Mouse (Mus musculus): ENCODE data around the gene Car5a. TPM values are rescaled to one million over a fixed set of nuclear protein-coding genes. Genes with fewer than 3 reads are reported as not detected.

Gene Car5a
- total RNA-seq, 2 experiments from 2014 or later: 0.29 TPM; not detected in 1

DNA sequence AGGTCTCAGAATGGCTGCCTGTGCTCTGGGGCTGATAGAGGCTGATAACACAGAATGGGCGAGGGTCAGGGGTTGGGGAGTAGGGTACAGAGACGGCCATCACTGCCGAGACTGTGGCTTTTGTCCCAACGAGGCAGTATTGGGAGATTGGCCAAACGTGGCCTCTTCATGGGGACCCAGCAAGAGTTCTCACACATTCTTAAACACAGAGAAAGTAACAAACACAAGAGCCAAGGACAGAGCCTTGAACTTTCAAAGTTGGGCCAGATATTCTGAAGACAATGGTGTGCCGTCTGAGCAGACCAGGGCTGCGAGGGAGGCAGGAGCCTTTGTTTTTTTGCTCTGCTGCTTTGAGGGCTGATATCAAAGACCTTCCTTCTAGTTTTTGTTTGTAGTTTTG is 32.7 kb downstream of the Car5a start:
- intact Hi-C loops (cut with DNase I): no loop called here

DNA sequence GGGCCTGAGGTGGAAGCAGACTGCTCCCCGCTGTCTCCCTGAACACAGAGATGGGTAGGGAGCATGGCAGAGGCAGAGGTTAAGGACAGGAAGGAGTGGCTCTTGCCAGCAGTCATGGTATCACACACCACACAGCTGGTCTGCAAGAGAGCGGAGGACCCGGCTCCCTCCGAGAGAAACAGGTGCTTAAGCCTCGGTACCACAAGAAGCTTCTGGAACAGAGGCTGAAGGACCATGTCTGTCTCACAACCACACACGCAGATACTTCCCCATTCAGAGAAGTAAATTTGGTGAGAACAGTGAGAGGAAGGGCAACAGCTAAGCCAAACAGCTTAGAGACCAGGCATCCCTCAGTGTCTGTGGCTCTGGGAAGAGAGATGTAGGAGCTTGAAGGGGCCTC is 33.3 kb downstream of the Car5a start:
- no peak for DNase-seq (ENCODE audit: low spot score in 2 of 2)
- intact Hi-C loops (cut with DNase I): no loop called here

More for the DNA sequence above, 32.7 kb downstream of the Car5a start:
- DNase-seq (ENCODE audit: low spot score in 2 of 2): no peak

DNA sequence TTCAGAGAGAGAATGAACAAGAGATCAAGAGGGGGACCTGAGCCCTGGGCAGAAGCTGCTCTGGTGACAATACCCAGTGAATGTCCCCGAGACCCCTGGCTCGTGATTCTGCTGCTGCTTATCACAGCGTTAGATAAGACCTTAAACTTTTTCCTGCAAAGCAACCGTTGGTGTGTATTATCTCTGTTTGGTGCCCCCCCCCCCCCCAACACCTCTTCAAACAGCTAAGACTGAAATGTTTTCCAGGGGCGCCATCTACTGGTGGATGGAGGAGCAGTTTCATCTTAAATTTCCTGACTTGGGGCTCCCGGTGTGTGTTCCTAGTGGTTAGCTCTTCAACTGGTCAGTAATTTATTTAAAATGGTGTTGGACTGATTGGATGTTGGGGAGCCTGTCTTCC is 35.0 kb downstream of the Car5a start:
- intact Hi-C loops (cut with DNase I): loop anchor here (1.0 to 2.0 kb wide), 2 partner anchors 35 to 58 kb away; no protein-coding TSS in a partner anchor

DNA sequence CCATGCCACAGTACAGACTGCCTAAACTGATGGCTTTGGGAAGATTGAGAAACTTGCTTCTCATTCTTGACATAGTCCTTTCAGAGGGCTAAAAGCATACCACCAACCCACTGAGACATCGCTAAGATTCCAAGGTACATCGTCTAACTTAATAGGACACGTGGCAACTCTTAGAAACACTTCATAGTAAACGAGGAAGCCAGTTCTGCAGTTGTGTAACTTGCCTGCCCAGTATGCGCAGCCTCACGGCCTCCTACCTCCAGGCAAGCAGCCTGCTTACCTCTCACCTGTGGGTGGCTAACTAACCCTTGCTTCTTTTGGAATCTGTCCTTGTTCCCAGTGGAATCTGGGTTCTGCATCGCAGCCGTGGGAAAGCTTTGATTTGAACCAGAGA is 35.6 kb downstream of the Car5a start:
- intact Hi-C loops (cut with DNase I): loop anchor here (1.0 to 2.0 kb wide), 2 partner anchors 34 to 58 kb away; no protein-coding TSS in a partner anchor
- DNase-seq (ENCODE audit: low spot score in 2 of 2): no peak

More for the DNA sequence above, 35.0 kb downstream of the Car5a start:
- DNase-seq (ENCODE audit: low spot score in 2 of 2): peak; percentile 83 to 89

DNA sequence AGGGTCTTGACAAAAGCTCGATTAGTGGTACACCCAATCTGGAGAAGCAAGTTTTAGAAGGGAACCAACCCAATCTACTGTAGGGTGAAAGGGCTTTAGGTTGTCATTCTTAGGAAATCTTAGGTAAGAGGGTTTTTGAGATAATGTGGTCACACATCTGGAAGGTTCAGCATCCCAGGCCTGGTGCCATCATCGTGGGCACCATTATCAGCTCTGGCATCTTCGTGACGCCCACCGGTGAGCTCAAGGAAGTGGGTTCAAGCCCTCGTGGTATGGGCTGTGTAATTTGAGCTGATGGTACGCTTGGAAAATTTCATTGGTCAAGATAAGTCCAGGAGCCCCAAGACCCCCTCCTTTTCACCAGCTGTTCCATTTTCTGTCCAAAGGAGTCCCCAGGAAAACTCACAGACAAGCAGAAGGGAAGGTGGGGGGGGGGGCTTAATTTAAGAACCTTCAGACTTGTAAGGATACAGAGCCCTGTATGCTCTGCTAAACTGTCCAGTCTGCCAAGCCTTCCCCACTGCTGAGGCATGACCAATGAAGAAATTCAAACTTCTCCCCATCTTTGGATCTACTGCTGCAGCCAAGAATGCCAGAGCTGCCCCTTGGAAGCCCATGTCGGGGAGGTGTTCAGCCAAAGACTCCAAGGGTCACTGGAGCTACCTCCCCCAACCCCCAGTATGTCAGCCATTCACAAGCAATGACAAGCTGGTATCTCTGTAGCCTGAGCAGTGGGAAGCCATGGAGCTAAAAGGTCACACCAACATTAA is 36.1 kb downstream of the Car5a start:
- DNase-seq (ENCODE audit: low spot score in 2 of 2): no peak
- intact Hi-C loops (cut with DNase I): loop anchor here (1.0 to 2.0 kb wide), 2 partner anchors 34 to 57 kb away; no protein-coding TSS in a partner anchor

DNA sequence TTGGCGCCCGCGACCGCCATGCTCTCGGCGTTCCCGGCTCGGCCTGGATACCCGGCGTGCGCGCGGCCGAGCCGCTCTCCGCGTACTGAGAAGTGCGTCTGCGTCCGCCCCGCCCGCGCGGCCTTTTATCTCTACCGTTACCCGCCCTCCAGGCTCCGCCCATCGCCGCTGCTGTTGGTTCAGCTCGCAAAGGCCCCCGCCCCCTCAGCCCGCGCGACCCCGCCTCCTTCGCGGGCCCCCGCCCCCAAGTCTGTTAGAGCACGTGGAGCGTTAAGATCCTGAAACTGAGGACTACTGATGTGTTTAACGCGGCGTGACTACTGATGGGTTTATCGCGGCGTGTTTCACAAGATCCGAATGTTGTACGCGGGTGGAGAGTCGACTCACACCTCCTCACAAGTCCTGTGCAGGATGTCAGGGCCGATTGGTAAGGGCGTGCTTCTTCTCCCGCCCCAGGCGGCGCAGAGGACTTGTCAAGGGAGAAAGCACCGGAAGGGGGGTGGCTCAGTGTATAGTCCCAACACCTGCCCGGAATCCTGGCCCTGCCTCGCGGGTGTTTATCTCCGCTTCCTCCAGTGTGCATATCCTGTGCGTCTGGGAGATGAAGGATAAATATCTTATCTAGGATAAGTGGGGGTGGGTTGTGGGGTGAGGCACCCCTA is 37.0 kb downstream of the Car5a start, which contains the start of gene Slc7a5:
TSS of gene Slc7a5 (minus strand) at position 108 of the 662 bp plus-strand sequence.
- intact Hi-C loops (cut with DNase I): loop anchor here (2.0 kb wide), 1 partner anchor 33 kb away; no protein-coding TSS in a partner anchor
- peak; percentile 97 to 98 for DNase-seq (ENCODE audit: low spot score in 2 of 2)

DNA sequence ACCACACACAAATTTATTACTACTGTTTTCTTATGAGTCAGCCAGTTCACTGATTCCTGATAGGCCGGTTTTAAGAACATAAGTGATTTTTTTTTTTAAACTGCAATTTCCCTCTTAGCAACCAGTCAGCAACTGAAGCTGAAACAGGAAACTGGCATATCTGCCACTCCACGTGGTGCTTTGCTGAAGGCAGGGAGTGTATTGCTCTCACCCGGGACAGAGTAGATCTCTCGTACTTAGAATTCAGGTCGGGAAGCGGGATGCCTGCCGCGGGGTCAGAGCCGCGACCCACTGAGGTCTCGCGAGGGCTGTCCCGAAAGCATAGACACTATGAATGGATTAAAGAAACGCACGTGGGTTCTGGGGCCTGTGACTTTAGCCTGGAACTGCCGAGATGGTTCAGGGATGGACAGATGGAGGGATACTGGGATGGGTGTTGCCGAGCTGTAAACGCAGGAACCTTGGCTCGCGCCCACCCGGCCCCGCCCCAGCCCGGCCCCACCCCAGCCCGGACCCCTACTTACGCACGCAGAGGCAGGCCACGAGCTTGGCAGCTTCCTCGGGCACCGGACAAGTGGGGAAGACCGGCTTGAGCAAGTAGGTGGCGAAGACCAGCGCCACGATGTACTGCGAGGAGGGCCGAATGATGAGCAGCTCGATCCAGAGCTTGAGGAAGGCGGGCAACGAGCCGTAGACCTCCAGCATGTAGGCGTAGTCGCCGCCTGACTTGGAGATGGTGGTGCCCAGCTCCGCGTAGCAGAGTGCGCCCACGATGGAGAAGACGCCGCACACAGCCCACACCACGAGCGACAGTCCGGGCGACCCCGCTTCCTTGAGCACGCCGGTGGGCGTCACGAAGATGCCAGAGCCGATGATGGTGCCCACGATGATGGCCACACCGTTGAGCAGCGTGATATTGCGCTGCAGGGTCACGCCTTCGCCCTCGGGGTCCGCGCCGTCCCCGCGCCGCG is 37.9 kb downstream of the Car5a start:
- intact Hi-C loops (cut with DNase I): no loop called here
- peak; percentile 56 to 64 for DNase-seq (ENCODE audit: low spot score in 2 of 2)

DNA sequence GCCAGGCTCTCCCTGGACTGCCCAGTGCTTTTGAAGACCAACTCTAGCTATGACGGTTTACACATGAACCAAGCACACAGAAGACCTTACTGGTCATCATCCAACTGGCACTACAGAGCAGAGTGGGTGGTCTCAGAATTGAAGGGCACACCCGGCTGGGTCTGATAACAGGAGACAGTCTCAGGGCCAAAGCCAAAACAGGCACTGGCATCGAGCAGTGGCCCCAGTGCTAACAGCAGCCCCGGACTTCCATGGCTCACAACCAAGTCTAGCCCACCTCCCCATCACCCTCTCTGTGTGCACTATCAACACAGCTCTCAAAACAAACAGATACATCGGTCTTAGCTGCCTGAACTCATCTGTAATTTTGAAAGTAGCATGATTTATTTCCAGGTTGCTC is 38.8 kb downstream of the Car5a start:
- DNase-seq (ENCODE audit: low spot score in 2 of 2): no peak
- intact Hi-C loops (cut with DNase I): no loop called here

DNA sequence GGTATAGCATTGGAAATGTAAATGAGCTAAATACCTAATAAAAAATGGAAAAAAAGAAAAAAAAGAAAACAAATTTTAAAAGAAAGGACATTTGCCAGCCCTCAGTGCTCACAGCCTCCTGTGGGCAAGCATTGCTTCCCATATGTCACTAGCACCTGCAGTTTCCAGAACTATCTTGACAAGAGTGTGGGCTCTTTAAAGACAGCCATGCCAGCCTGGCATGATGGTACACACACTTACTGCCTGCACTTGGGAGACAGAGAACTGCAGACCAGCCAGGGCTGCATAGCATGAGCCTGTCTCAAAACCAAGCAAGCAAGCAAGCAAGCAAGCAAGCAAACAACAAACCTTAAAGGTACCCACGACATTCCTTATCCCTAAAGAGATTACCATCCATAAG is 39.3 kb downstream of the Car5a start:
- intact Hi-C loops (cut with DNase I): no loop called here
- no peak for DNase-seq (ENCODE audit: low spot score in 2 of 2)

DNA sequence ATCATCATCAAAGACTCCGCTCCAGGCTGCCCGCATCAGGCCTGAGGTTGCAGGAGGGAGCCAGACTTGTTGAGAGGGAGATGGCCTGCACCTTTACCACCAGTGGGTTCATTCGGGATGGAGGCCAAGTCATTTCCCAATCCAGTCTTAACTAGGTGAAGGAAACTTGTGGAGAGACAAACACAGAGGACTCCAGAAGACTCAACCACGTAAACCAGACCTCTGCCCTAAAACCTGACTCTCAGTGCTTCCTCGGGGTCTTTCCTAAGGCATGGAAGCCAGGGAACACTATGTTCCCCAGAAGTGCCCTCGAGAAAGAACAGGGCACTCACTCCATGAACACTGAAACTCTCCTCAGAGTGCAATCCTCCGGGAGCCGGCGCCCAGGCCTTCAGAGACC is 39.7 kb downstream of the Car5a start:
- no peak for DNase-seq (ENCODE audit: low spot score in 2 of 2)
- intact Hi-C loops (cut with DNase I): no loop called here

DNA sequence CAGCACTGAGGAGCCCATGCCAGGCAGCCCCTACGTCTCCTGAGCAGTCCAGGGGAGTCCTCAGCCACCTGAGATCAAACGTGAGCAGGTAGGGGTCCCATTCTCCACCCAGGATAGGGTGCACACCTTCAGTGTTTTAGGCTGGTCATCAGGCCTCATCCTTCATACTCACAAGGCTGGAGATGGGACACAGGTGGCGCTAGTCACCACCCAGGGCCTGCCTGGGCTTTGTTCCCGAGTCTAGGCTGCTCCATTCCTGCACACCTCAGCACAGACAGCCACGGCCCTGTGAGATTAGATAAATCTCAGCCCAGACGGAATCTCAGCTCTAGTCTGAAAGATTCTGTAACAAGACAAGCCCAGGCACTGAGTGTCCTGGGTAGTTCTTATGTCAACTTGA is 40.7 kb downstream of the Car5a start:
- intact Hi-C loops (cut with DNase I): no loop called here
- no peak for DNase-seq (ENCODE audit: low spot score in 2 of 2)

DNA sequence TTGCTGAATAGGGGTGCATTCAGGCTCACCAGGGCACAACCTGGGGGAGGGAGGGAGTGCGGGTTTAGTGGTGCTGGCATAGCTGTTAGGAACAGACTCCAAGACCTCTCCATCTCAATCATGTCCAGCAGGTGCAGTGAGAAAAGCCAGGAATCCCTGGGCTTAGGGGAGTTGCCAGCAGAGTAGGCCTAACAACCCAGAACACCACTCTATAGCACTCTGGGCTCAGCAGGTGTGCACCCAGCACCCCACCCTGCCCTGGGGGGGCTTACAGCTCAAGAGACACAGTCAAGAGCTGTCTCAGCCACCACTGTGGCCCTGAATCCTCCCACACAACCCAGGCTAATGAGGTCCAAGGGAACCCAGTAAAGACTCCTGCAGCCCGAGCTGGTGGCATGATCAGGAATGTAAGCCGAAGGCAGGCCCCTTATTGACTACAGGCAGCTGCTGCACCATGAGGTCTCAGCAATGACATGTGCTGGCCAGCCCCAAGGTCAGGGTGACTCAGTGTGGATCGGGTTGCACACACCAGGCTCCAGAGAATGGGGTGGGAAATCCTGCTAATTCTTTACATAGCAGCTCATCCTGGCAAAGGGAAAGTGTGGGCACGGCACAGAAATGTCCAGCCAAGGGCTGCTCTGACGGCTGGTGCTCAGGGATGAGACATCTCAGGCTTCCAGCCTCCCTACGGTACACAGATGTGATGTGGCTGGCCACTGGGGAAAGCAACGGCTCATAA is 43.0 kb downstream of the Car5a start:
- DNase-seq (ENCODE audit: low spot score in 2 of 2): no peak
- intact Hi-C loops (cut with DNase I): no loop called here

DNA sequence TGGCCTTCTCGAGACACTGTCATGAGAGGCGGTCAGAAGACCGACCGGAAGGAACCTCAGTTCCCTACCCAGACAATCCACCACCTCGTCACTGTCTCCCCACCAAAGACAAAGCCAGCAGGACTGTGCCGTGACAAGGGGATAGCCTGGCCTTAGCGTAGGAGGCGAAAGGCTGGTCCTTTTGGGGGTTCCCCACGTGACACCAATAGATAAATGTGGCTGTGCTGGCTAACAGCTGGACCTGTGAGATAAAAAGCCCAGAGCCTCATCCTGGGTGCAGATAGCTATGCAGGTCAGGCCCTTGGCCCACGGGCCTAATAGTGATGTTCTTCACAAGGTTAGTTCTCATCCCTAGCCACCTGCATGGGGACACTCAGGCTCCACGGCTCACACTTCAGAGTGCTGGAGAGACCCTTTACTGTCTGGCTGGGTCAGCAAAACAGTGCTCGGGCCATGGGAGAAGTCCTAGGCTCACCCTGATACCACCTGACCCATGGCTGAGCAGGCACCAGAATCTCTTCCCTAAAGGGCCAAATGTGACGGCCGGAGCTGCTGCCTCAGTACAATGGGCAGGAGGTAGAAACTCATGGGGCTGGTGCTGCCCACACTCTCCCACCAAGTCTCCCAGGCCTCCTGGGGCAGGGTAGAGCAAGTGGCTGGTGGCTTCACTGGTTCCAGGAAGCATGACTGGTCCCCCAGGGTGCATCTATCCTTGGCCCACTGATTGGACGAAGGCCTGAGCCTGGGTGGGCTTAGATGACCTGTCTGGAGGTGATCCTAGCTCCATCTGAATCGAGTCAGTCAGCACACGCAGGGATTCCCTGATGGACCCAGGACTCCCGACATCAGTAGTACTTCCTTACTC is 45.3 kb downstream of the Car5a start:
- intact Hi-C loops (cut with DNase I): no loop called here
- no peak for DNase-seq (ENCODE audit: low spot score in 2 of 2)

DNA sequence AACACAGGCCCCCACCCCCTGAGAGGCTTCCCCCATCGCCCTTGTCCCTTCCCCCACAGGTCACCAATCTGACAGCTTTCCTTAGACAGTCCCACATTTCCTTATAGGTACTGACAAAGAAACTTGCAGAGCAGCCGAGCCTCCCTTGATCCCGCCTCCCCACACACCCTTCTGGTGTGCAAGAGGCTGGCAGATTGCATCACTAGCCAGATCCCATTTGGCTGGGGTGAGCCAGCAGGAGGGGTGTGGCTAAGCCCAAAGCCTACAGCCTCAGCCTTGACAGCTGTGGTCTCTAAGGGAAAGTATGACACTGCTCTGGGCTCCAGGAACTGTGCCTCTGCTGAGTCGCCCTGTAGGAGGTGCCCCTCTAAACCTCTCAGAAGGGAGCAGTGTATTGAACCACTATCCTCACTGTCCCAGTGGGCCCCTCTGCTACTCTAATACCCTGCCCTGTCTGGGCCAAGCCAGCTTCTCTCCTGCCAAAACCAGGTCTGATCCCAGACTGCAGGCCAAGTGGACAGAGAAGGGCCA is 46.2 kb downstream of the Car5a start:
- peak; percentile 62 to 75 for DNase-seq (ENCODE audit: low spot score in 2 of 2)
- intact Hi-C loops (cut with DNase I): no loop called here

DNA sequence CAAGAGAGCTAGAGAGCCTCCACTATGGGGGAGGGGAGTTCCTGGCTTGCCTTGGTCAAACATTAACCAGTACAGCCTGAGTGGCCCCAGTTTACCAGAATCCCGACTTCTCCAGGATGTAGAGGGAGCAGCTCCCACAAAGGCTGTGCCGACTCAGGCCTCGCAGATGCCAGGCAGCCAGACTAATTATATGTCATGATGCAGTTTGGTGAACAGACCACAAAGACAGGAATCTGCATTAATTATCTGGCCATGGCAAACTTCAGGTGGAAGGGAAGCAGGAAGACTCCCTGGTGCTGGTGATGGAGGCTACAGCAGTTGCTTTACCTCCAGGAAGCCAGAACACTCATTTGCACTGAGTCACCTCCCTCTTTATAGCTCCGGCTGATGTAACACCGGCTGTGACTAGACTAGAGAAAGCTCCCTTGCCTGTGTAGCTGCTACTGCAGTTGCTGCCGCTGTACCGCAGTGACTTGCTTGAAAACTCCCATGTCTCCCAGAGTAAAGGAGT is 46.8 kb downstream of the Car5a start:
- intact Hi-C loops (cut with DNase I): no loop called here
- peak; percentile 56 to 76 for DNase-seq (ENCODE audit: low spot score in 2 of 2)

DNA sequence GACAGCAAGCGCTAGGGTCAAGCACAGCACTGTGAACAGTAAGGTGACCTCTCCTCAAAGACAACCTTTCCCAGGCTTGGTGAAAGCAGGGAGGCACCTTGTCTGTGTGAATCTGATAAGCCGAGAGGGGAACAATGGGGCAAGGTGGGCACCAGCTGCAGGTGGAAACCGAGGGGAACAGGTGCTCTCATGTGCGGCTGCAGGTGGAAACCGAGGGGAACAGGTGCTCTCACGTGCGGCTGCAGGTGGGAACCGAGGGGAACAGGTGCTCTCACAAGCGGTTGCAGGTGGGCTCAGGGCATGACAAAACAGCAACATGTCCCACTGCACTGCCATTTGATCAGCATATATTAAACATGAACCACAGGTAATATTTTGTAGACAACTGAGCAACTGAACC is 47.5 kb downstream of the Car5a start:
- intact Hi-C loops (cut with DNase I): no loop called here
- DNase-seq (ENCODE audit: low spot score in 2 of 2): no peak

DNA sequence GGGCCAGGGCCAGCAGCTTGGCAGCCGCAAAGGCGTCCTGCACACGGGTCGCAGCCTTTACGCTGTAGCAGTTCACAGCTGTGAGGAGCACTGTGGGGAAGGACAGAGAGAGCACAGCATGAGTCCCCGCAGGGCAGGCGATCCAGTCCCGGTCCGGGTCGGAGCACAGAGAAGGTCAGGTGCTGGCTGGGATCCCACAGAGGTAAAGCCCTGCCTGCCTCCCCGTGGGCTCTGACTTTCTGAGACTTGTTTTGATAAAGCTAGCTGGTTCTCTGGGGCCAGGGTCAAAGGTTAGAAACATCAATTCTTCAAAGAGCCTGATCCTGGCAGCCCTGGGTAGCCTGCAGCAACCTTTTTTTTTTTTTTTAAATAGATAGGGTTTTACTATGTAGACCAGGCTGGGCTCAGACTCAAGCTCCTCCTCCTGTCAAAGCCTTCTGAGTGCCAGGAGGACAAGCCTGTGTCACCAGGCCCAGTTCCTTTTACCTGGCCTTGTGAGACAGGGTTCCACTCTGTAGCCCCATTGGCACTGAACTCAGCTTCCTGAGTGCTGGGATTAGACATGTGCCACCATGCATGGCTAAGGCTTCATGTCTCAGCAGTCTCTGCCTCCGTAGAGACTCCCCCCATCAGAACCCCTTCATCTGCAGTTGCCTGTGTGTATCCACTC is 48.1 kb downstream of the Car5a start:
- DNase-seq (ENCODE audit: low spot score in 2 of 2): no peak

More for the DNA sequence above, 48.1 kb downstream of the Car5a start:
- intact Hi-C loops (cut with DNase I): no loop called here
